Mouse (Mus musculus) myocyte (in vitro differentiated cells): ENCODE measurements around the gene Ece2. TPM values are rescaled to one million over a fixed set of nuclear protein-coding genes. Genes with fewer than 3 reads are reported as not detected.

Experiments used
- H3K27me3 ChIP-seq: one replicate; pipeline ENCODE4 v1.6.1; 2011; ENCODE audit not compliant: control insufficient read depth, insufficient read depth, insufficient read length
- H3K36me3 ChIP-seq: one replicate; pipeline ENCODE4 v1.6.1; 2011; ENCODE audit not compliant: control insufficient read depth, insufficient read depth
- H3K4me2 ChIP-seq: one replicate; pipeline ENCODE4 v1.6.1; 2011; ENCODE audit warnings: low read depth, control low read depth
- H3K4me3 ChIP-seq: one replicate; pipeline ENCODE4 v1.5.1; 2011; ENCODE audit warnings: mild to moderate bottlenecking, control low read depth, moderate library complexity
- H3K79me2 ChIP-seq: one replicate; pipeline ENCODE4 v1.6.1; 2011; ENCODE audit not compliant: control insufficient read depth, insufficient read depth
- H3ac ChIP-seq: one replicate; pipeline ENCODE4 v1.6.1; 2011; ENCODE audit not compliant: control insufficient read depth, insufficient read length
- CEBPB ChIP-seq: IDR thresholded peaks from 2 replicates; pipeline ENCODE4 v1.6.1; 2011; ENCODE audit warnings: mild to moderate bottlenecking, moderate library complexity; ENCODE audit not compliant: poor library complexity, insufficient read depth, severe bottlenecking
- E2F4 ChIP-seq: IDR thresholded peaks from one replicate; pipeline ENCODE4 v1.6.1; 2011; ENCODE audit warnings: mild to moderate bottlenecking, control low read depth, moderate library complexity; ENCODE audit not compliant: insufficient read depth
- MAX ChIP-seq: IDR thresholded peaks from one replicate; pipeline ENCODE4 v1.6.1; 2011; ENCODE audit warnings: low read depth, mild to moderate bottlenecking, control low read depth
- MYOD1 ChIP-seq, 3 experiments: IDR thresholded peaks; one replicate each; pipeline ENCODE4 v1.6.1; 2011; ENCODE audit warnings: control low read depth in 2 of 3, low read depth in 2 of 3, mild to moderate bottlenecking in 2 of 3, moderate library complexity in 1 of 3; ENCODE audit not compliant: insufficient read length in 2 of 3, control insufficient read depth in 1 of 3
- MYOG ChIP-seq, 3 experiments: IDR thresholded peaks; one replicate each; pipeline ENCODE4 v1.6.1; 2011; ENCODE audit warnings: control low read depth in 2 of 3, low read depth in 2 of 3, mild to moderate bottlenecking in 2 of 3; ENCODE audit not compliant: insufficient read length in 2 of 3, control insufficient read depth in 1 of 3, insufficient read depth in 1 of 3
- POLR2A ChIP-seq: IDR thresholded peaks from one replicate; pipeline ENCODE4 v1.6.1; 2011; ENCODE audit warnings: low read depth, mild to moderate bottlenecking, control low read depth, moderate library complexity; ENCODE audit not compliant: insufficient read length
- POLR2AphosphoS2 ChIP-seq: IDR thresholded peaks from one replicate; pipeline ENCODE4 v1.6.1; 2011; ENCODE audit warnings: low read depth, control low read depth; ENCODE audit not compliant: insufficient read length
- REST ChIP-seq: IDR thresholded peaks from one replicate; pipeline ENCODE4 v1.6.1; 2011; ENCODE audit warnings: mild to moderate bottlenecking, control low read depth, moderate library complexity; ENCODE audit not compliant: insufficient read depth, insufficient read length
- SRF ChIP-seq: IDR thresholded peaks from one replicate; pipeline ENCODE4 v1.6.1; 2011; ENCODE audit warnings: low read depth; ENCODE audit not compliant: control insufficient read depth, insufficient read length
- TCF12 ChIP-seq: IDR thresholded peaks from one replicate; pipeline ENCODE4 v1.6.1; 2011; ENCODE audit warnings: mild to moderate bottlenecking, control low read depth; ENCODE audit not compliant: poor library complexity, insufficient read depth, severe bottlenecking
- TCF3 ChIP-seq: IDR thresholded peaks from one replicate; pipeline ENCODE4 v1.6.1; 2011; ENCODE audit warnings: low read depth, control low read depth; ENCODE audit not compliant: insufficient read length
- USF1 ChIP-seq: IDR thresholded peaks from one replicate; pipeline ENCODE4 v1.6.1; 2011; ENCODE audit warnings: low read depth, mild to moderate bottlenecking, control low read depth, moderate library complexity
- polyA plus RNA-seq: library from polyadenylated mRNA; unstranded; fragments of >200 nt; fragmentation: generic; extraction: Trizol; gene quantifications from one replicate; pipeline ENCODE4 v1.2.1, GENCODE M21; 2012; ENCODE audit warnings: missing spikeins

The Ece2 gene
- polyA plus RNA-seq, 1 experiment = 2.6 TPM

GRCm38 (mm10) chr16:20692241-20692965, 62.8 kb downstream of the Ece2 start:
- H3K4me2 ChIP-seq = no peak overlapping the region
- TF ChIP-seq TCF12 = no peak
- no peak for TF ChIP-seq POLR2A
- no peak for TF ChIP-seq MYOD1 (IDR thresholded peaks at IDR 0.05; ENCODE audit: control insufficient read depth in 1 of 3, insufficient read length in 2 of 3, low read depth in 2 of 3)
- no peak for TF ChIP-seq USF1
- TF ChIP-seq MYOG (IDR thresholded peaks at IDR 0.05; ENCODE audit: control insufficient read depth in 1 of 3, insufficient read depth in 1 of 3, insufficient read length in 2 of 3, low read depth in 2 of 3) = no peak
- no peak for TF ChIP-seq REST
- no peak for TF ChIP-seq CEBPB
- TF ChIP-seq SRF = no peak
- no peak for TF ChIP-seq POLR2AphosphoS2
- TF ChIP-seq MAX = no peak
- TF ChIP-seq E2F4 = no peak
- no peak for TF ChIP-seq TCF3
- peaks cover 42% of the 10 kb centered on the region for H3K36me3 ChIP-seq

GRCm38 (mm10) chr16:20693111-20693701, 63.6 kb downstream of the Ece2 start, which contains the start of gene Fam131a:
TSS of gene Fam131a (plus strand) at chr16:20693241.
- TF ChIP-seq SRF (no peak), POLR2AphosphoS2 (peak; percentile 95), MYOG (IDR thresholded peaks at IDR 0.05; ENCODE audit: control insufficient read depth in 1 of 3, insufficient read depth in 1 of 3, insufficient read length in 2 of 3, low read depth in 2 of 3) (no peak), POLR2A (peak; percentile 31)
- Histone ChIP-seq H3ac (no peak within 1 kb of the TSS), H3K27me3 (no peaks in the 10 kb centered on the region), H3K79me2 (no peaks in the 10 kb centered on the region), H3K4me3 (no peak within 1 kb of the TSS), H3K4me2 (no peak within 1 kb of the TSS), H3K36me3 (peaks cover 36% of the 10 kb centered on the region)

More at GRCm38 (mm10) chr16:20692241-20692965, 62.8 kb downstream of the Ece2 start:
- Histone ChIP-seq H3K27me3 (no peaks in the 10 kb centered on the region), H3K4me3 (no peak overlapping the region), H3ac (no peak overlapping the region), H3K79me2 (no peaks in the 10 kb centered on the region)

GRCm38 (mm10) chr16:20694781-20695180, 65.2 kb downstream of the Ece2 start:
- H3K4me2 ChIP-seq = no peak overlapping the region
- TF ChIP-seq TCF12 (no peak), MYOG (IDR thresholded peaks at IDR 0.05; ENCODE audit: control insufficient read depth in 1 of 3, insufficient read depth in 1 of 3, insufficient read length in 2 of 3, low read depth in 2 of 3) (no peak), USF1 (no peak), MYOD1 (IDR thresholded peaks at IDR 0.05; ENCODE audit: control insufficient read depth in 1 of 3, insufficient read length in 2 of 3, low read depth in 2 of 3) (no peak), POLR2A (no peak), MAX (no peak), POLR2AphosphoS2 (no peak), SRF (no peak), TCF3 (no peak), E2F4 (no peak), REST (no peak), CEBPB (no peak)

GRCm38 (mm10) chr16:20695622-20696323, 66.1 kb downstream of the Ece2 start:
- Histone ChIP-seq H3K4me3 (no peak overlapping the region), H3K27me3 (no peaks in the 10 kb centered on the region), H3K79me2 (no peaks in the 10 kb centered on the region), H3K4me2 (no peak overlapping the region), H3ac (no peak overlapping the region), H3K36me3 (peaks cover 13% of the 10 kb centered on the region)
- TF ChIP-seq MYOG (IDR thresholded peaks at IDR 0.05; ENCODE audit: control insufficient read depth in 1 of 3, insufficient read depth in 1 of 3, insufficient read length in 2 of 3, low read depth in 2 of 3) (no peak), SRF (no peak), POLR2A (no peak), E2F4 (no peak), POLR2AphosphoS2 (no peak), MAX (no peak), TCF12 (no peak), CEBPB (no peak), MYOD1 (IDR thresholded peaks at IDR 0.05; ENCODE audit: control insufficient read depth in 1 of 3, insufficient read length in 2 of 3, low read depth in 2 of 3) (no peak), REST (no peak), USF1 (no peak)

More at GRCm38 (mm10) chr16:20694781-20695180, 65.2 kb downstream of the Ece2 start:
- Histone ChIP-seq H3K4me3 (no peak overlapping the region), H3K36me3 (peaks cover 20% of the 10 kb centered on the region), H3K27me3 (no peaks in the 10 kb centered on the region), H3K79me2 (no peaks in the 10 kb centered on the region), H3ac (no peak overlapping the region)

Other genes with a start within 250 kb of the Ece2 start
- 23.1 TPM for gene Abcc5, start 203.4 kb upstream of the Ece2 start, polyA plus RNA-seq
- gene Eif2b5, start 131.0 kb upstream of the Ece2 start, polyA plus RNA-seq = 94.7 TPM
- gene Dvl3, start 112.8 kb upstream of the Ece2 start, polyA plus RNA-seq = 32.9 TPM
- 446 TPM for gene Ap2m1, start 94.3 kb upstream of the Ece2 start, polyA plus RNA-seq
- gene Abcf3, start 81.3 kb upstream of the Ece2 start, polyA plus RNA-seq = 50.2 TPM
- gene Vwa5b2, start 40.4 kb upstream of the Ece2 start, polyA plus RNA-seq = 0.04 TPM
- gene Eef1akmt4, start 18.2 kb upstream of the Ece2 start, polyA plus RNA-seq = 19.1 TPM
- 0.04 TPM for gene Gm49333, start 18.2 kb upstream of the Ece2 start, polyA plus RNA-seq
- 36.8 TPM for gene Alg3, start 18.1 kb upstream of the Ece2 start, polyA plus RNA-seq
- 9.4 TPM for gene Camk2n2, start 8.5 kb upstream of the Ece2 start, polyA plus RNA-seq
- gene Psmd2, start 21.8 kb downstream of the Ece2 start, polyA plus RNA-seq = 285 TPM
- gene Eif4g1, start 38.5 kb downstream of the Ece2 start, polyA plus RNA-seq = 232 TPM
- 0.62 TPM for gene Fam131a, start 63.4 kb downstream of the Ece2 start, polyA plus RNA-seq
- gene Polr2h, start 87.8 kb downstream of the Ece2 start, polyA plus RNA-seq = 60.5 TPM
- gene Clcn2, start 87.9 kb downstream of the Ece2 start, polyA plus RNA-seq = 4.4 TPM
- gene Chrd, start 103.3 kb downstream of the Ece2 start, polyA plus RNA-seq = 14.0 TPM
- 1.4 TPM for gene Thpo, start 104.7 kb downstream of the Ece2 start, polyA plus RNA-seq